ENCODE assay signal across 9 mouse cellular contexts in genomic region chr3:59401856-59402255, GRCm38 (mm10). TPM values are rescaled to one million over a fixed set of nuclear protein-coding genes. Genes with fewer than 3 reads are reported as not detected.
DNase-seq lines count a peak whose midpoint lies in the region; ATAC-seq lines count a peak whose summit lies in the region.
"Had no signal": no experiment of that assay in that cellular context is flagged by ENCODE, and none has a peak within 500 bp of the region (broad histone marks: within the 10 kb centered on the region; RNA-seq: fewer than 3 reads in every experiment).

No protein-coding gene starts in this region.

- ATAC-seq in forebrain, embryonic 14.5 days: peak; percentile 52; the same call in 1 of the 2 replicates
- ATAC-seq in forebrain, embryonic 11.5 days (replicated peaks; ENCODE audit: low FRiP score): no peak

- no peaks in the 10 kb centered on the region for H3K36me3 ChIP-seq in forebrain, embryonic 14.5 days (ENCODE audit: control insufficient read depth, insufficient read depth, low read length)
- H3K36me3 ChIP-seq in forebrain, embryonic 11.5 days (ENCODE audit: control insufficient read depth, insufficient read depth, low read length): no peaks in the 10 kb centered on the region
- H3K36me3 ChIP-seq: liver, embryonic 15.5 days had no signal

- peak; percentile 2 for DNase-seq in forebrain, embryonic 14.5 days (ENCODE audit: low spot score)
- DNase-seq in forebrain, embryonic 11.5 days (ENCODE audit: low spot score): no peak
- DNase-seq in brain, adult 2 months (ENCODE audit: low read depth, low spot score): peak; percentile 88
- peak; percentile 18 to 59 for DNase-seq in gastrocnemius, postnatal 36 days
- peak; percentile 27 to 51 for DNase-seq in kidney, postnatal 25 days
- peak; percentile 69 for DNase-seq in urinary bladder, postnatal 25 days (ENCODE audit: low spot score)
- no peak for DNase-seq in right cerebral cortex, postnatal 14 days
- DNase-seq in thymus, postnatal 4 days: no peak

- no peak overlapping the region for H3K4me3 ChIP-seq in forebrain, embryonic 14.5 days (ENCODE audit: low read depth, low read length)
- H3K4me3 ChIP-seq in forebrain, embryonic 11.5 days (ENCODE audit: low read depth, low read length): no peak overlapping the region
- H3K4me3 ChIP-seq: liver, embryonic 15.5 days had no signal

- no peaks in the 10 kb centered on the region for H3K4me1 ChIP-seq in forebrain, embryonic 14.5 days (ENCODE audit: control insufficient read depth, insufficient read depth, low read length)
- H3K4me1 ChIP-seq in forebrain, embryonic 11.5 days (replicated peaks; ENCODE audit: control insufficient read depth, insufficient read depth, low read length): no peaks in the 10 kb centered on the region
- H3K4me1 ChIP-seq: liver, embryonic 15.5 days had no signal

- WGBS in forebrain, embryonic 14.5 days: 74% methylated on average over 5 of the region's 5 CpGs
- 84% methylated on average over 5 of the region's 5 CpGs for WGBS in forebrain, embryonic 11.5 days

- H3K27ac ChIP-seq in forebrain, embryonic 14.5 days (ENCODE audit: low read depth, low read length): no peak overlapping the region
- no peak overlapping the region for H3K27ac ChIP-seq in forebrain, embryonic 11.5 days (ENCODE audit: low read depth, low read length)
- H3K27ac ChIP-seq: liver, embryonic 15.5 days had no signal

- H3K4me2 ChIP-seq in forebrain, embryonic 14.5 days (ENCODE audit: low read length): no peak overlapping the region
- no peak overlapping the region for H3K4me2 ChIP-seq in forebrain, embryonic 11.5 days (ENCODE audit: low read depth, low read length, severe bottlenecking)
- H3K4me2 ChIP-seq: liver, embryonic 15.5 days had no signal

- no peaks in the 10 kb centered on the region for H3K9me3 ChIP-seq in forebrain, embryonic 14.5 days (replicated peaks; ENCODE audit: control insufficient read depth, low read length)
- H3K9me3 ChIP-seq in forebrain, embryonic 11.5 days (ENCODE audit: control insufficient read depth, low read length): no peaks in the 10 kb centered on the region
- H3K9me3 ChIP-seq: liver, embryonic 15.5 days had no signal

- H3K9ac ChIP-seq in forebrain, embryonic 14.5 days (ENCODE audit: low read length): no peak overlapping the region
- no peak overlapping the region for H3K9ac ChIP-seq in forebrain, embryonic 11.5 days (ENCODE audit: low read length)
- H3K9ac ChIP-seq: liver, embryonic 15.5 days had no signal

- no peaks in the 10 kb centered on the region for H3K27me3 ChIP-seq in forebrain, embryonic 14.5 days (replicated peaks; ENCODE audit: control insufficient read depth, insufficient read depth, low read length)
- no peaks in the 10 kb centered on the region for H3K27me3 ChIP-seq in forebrain, embryonic 11.5 days (ENCODE audit: control insufficient read depth, insufficient read depth, low read length)
- H3K27me3 ChIP-seq: liver, embryonic 15.5 days had no signal

- intact Hi-C loops in gastrocnemius, postnatal 36 days (cut with DNase I): no loop called here

RNA-seq across cellular contexts. Expression of gene Igsf10, which starts 57.7 kb away (rescaled TPM):
- 1.7 TPM in 2 replicates for polyA plus RNA-seq in forebrain, embryonic 14.5 days (2014; fragmentation: Nextera tagmentation; extraction: Ambion mirVana)
- polyA plus RNA-seq in forebrain, embryonic 11.5 days (2014; fragmentation: Nextera tagmentation; extraction: Ambion mirVana): 3.1 and 3.2 TPM in 2 replicates
- 1 to 10 TPM; 3.0 to 3.5 TPM for total RNA-seq in gastrocnemius, postnatal 36 days (2021)

Comparison
In these comparisons a context has a peak if more than half of its experiments do, and no peak if none do; other contexts are left out.
1. DNase-seq: peak in forebrain, embryonic 14.5 days (single experiment), brain, adult 2 months (single experiment), gastrocnemius, postnatal 36 days (2 of 2), kidney, postnatal 25 days (2 of 2) and urinary bladder, postnatal 25 days (single experiment); none in forebrain, embryonic 11.5 days (single experiment), right cerebral cortex, postnatal 14 days (single experiment) and thymus, postnatal 4 days (single experiment).